Mouse (Mus musculus) midbrain, embryonic 11.5 days (tissue): ENCODE data around the gene Atp6v1b1. TPM values are rescaled to one million over a fixed set of nuclear protein-coding genes. Genes with fewer than 3 reads are reported as not detected.

Experiments used
- ATAC-seq: fragments of 200-750 bp; cut with Nextera tagmentation; 2 replicates; pipeline ENCODE4 v1.8.0; 2017; ENCODE audit warnings: moderate TSS enrichment, moderate library complexity; ENCODE audit not compliant: low FRiP score
- DNase-seq: peaks from one replicate; pipeline ENCODE4 v3.0.0; 2015; ENCODE audit warnings: low spot score; ENCODE audit errors: missing footprints
- H3K27ac ChIP-seq: fragments of 300-500 bp; sonication (generic); 2 replicates; pipeline ENCODE4 v1.5.1; 2014; ENCODE audit warnings: low read depth, low read length
- H3K27me3 ChIP-seq: fragments of 300-500 bp; sonication (generic); 2 replicates; pipeline ENCODE4 v1.6.1; 2014; ENCODE audit warnings: mild to moderate bottlenecking, low read length, moderate library complexity, mixed read lengths; ENCODE audit not compliant: control insufficient read depth, insufficient read depth
- H3K36me3 ChIP-seq: fragments of 300-500 bp; sonication (generic); 2 replicates; pipeline ENCODE4 v1.6.1; 2014; ENCODE audit warnings: mild to moderate bottlenecking, low read length, moderate library complexity, mixed read lengths; ENCODE audit not compliant: control insufficient read depth, insufficient read depth
- H3K4me1 ChIP-seq: fragments of 300-500 bp; sonication (generic); 2 replicates; pipeline ENCODE4 v1.6.1; 2014; ENCODE audit warnings: low read length; ENCODE audit not compliant: control insufficient read depth, insufficient read depth
- H3K4me2 ChIP-seq: fragments of 300-500 bp; sonication (generic); 2 replicates; pipeline ENCODE4 v1.6.1; 2014; ENCODE audit warnings: mild to moderate bottlenecking, moderate library complexity
- H3K4me3 ChIP-seq: fragments of 300-500 bp; sonication (generic); 2 replicates; pipeline ENCODE4 v1.5.1; 2014; ENCODE audit warnings: low read depth, low read length
- H3K9ac ChIP-seq: fragments of 300-500 bp; sonication (generic); 2 replicates; pipeline ENCODE4 v1.6.1; 2014; ENCODE audit warnings: low read length
- H3K9me3 ChIP-seq: fragments of 300-500 bp; sonication (generic); 2 replicates; pipeline ENCODE4 v1.6.1; 2016; ENCODE audit warnings: low read length; ENCODE audit not compliant: control insufficient read depth
- WGBS: fragments of 180-500 bp; shearing (Covaris S2); extraction: QIAGEN DNeasy Blood & Tissue Kit; methylation state at CpG from one replicate; pipeline ENCODE4 v1.1.7; 2014; 5-methylcytosine and 5-hydroxymethylcytosine counted together
- polyA plus RNA-seq: library from polyadenylated mRNA; unstranded; fragments of >200 nt; fragmentation: Nextera tagmentation; extraction: Ambion mirVana; gene quantifications from 2 replicates; pipeline ENCODE4 v1.2.1, GENCODE M21; 2014

The Atp6v1b1 gene
- polyA plus RNA-seq, 1 experiment from 2014 or later = not detected

GRCm38 (mm10) chr6:83802846-83803245 is 60.1 kb downstream of the Atp6v1b1 start:
- 89% methylated on average over 3 of the region's 3 CpGs for WGBS
- ATAC-seq = no peak

More at GRCm38 (mm10) chr6:83802846-83803245, 60.1 kb downstream of the Atp6v1b1 start:
- no peak overlapping the region for H3K27ac ChIP-seq
- H3K9ac ChIP-seq = no peak overlapping the region
- H3K9me3 ChIP-seq = no peaks in the 10 kb centered on the region
- no peak overlapping the region for H3K4me2 ChIP-seq
- H3K4me1 ChIP-seq = no peaks in the 10 kb centered on the region
- peaks cover 10% of the 10 kb centered on the region; the same call in 1 of the 2 replicates for H3K36me3 ChIP-seq
- H3K4me3 ChIP-seq = no peak overlapping the region
- DNase-seq = no peak
- H3K27me3 ChIP-seq = no peaks in the 10 kb centered on the region

Other genes with a start within 250 kb of the Atp6v1b1 start
- gene Dguok, start 236.0 kb upstream of the Atp6v1b1 start, polyA plus RNA-seq = 50.5 and 57.3 TPM in 2 replicates
- 2.6 and 3.2 TPM in 2 replicates for gene Actg2, start 206.7 kb upstream of the Atp6v1b1 start, polyA plus RNA-seq
- 28.3 and 30.3 TPM in 2 replicates for gene Stambp, start 170.3 kb upstream of the Atp6v1b1 start, polyA plus RNA-seq
- not detected in 2 replicates for gene Clec4f, start 86.8 kb upstream of the Atp6v1b1 start, polyA plus RNA-seq
- not detected in 2 replicates for gene Cd207, start 65.1 kb upstream of the Atp6v1b1 start, polyA plus RNA-seq
- 0.25 and 0.26 TPM in 2 replicates for gene Vax2, start 31.7 kb upstream of the Atp6v1b1 start, polyA plus RNA-seq
- 0.18 TPM in 1 of 2 replicates, not detected in the other for gene Ankrd53, start 19.7 kb downstream of the Atp6v1b1 start, polyA plus RNA-seq
- 49.0 and 56.9 TPM in 2 replicates for gene Tex261, start 32.8 kb downstream of the Atp6v1b1 start, polyA plus RNA-seq
- gene Nagk, start 52.0 kb downstream of the Atp6v1b1 start, polyA plus RNA-seq = 31.8 and 36.1 TPM in 2 replicates
- 19.7 and 23.9 TPM in 2 replicates for gene Paip2b, start 88.8 kb downstream of the Atp6v1b1 start, polyA plus RNA-seq
- 102 and 120 TPM in 2 replicates for gene Zfp638, start 124.1 kb downstream of the Atp6v1b1 start, polyA plus RNA-seq